Mouse (Mus musculus) kidney, adult 2 months (tissue): ENCODE measurements at regions not wholly inside any gene's neighbourhood (a gene's known extent, or its start where the extent isn't known, plus 50 kb on each side); places are given as distances from the start of the nearest gene placed in this dataset.

ENCODE experiments used
- CTCF ChIP-seq: fragments of 200-500 bp; conservative IDR thresholded peaks from 2 replicates; pipeline ENCODE4 v1.5.1; 2011; ENCODE audit warnings: low read depth, mild to moderate bottlenecking, control low read depth, low read length, moderate library complexity, mixed read lengths; ENCODE audit not compliant: insufficient read depth, insufficient read length
- POLR2A ChIP-seq: fragments of 200-500 bp; IDR thresholded peaks from one replicate; pipeline ENCODE4 v1.6.1; 2011; ENCODE audit warnings: low read depth, low read length, control low read depth

- TF ChIP-seq CTCF (no peak), POLR2A (no peak)
These were observed 343.8 kb upstream of the Fam241a start for GRCm38 (mm10) chr3:128239813-128240421.
